Mouse (Mus musculus) testis, adult 2 months (tissue): ENCODE data around the gene Nfkbiz. TPM values are rescaled to one million over a fixed set of nuclear protein-coding genes. Genes with fewer than 3 reads are reported as not detected.
"Not testable (repeated sequence)": the region's sequence is repeated elsewhere in the genome, so short reads cannot be mapped to it uniquely, and the experiment has no call there.

Source experiments
- H3K27ac ChIP-seq: fragments of 200-500 bp; 2 replicates; pipeline ENCODE4 v1.5.1; 2012; ENCODE audit warnings: low read depth, low read length; ENCODE audit not compliant: control insufficient read depth, insufficient read depth
- H3K27me3 ChIP-seq: fragments of 200-500 bp; 2 replicates; pipeline ENCODE4 v1.6.1; 2012; ENCODE audit warnings: mild to moderate bottlenecking, low read length, moderate library complexity; ENCODE audit not compliant: control insufficient read depth, insufficient read depth
- H3K36me3 ChIP-seq: fragments of 200-500 bp; 2 replicates; pipeline ENCODE4 v1.6.1; 2012; ENCODE audit warnings: mild to moderate bottlenecking, low read length; ENCODE audit not compliant: control insufficient read depth, insufficient read depth
- H3K4me1 ChIP-seq: fragments of 200-500 bp; 2 replicates; pipeline ENCODE4 v1.6.1; 2012; ENCODE audit warnings: low read length; ENCODE audit not compliant: control insufficient read depth, insufficient read depth
- H3K4me3 ChIP-seq: fragments of 200-500 bp; 2 replicates; pipeline ENCODE4 v1.5.1; 2012; ENCODE audit warnings: low read depth, mild to moderate bottlenecking, low read length, moderate library complexity, mixed read lengths; ENCODE audit not compliant: control insufficient read depth
- CTCF ChIP-seq: fragments of 200-500 bp; IDR thresholded peaks from 2 replicates; pipeline ENCODE4 v1.5.1; 2012; ENCODE audit warnings: low read depth, mild to moderate bottlenecking, inconsistent platforms, low read length, moderate library complexity; ENCODE audit not compliant: control insufficient read depth, insufficient read depth, insufficient replicate concordance
- POLR2A ChIP-seq: fragments of 200-500 bp; IDR thresholded peaks from 2 replicates; pipeline ENCODE4 v1.6.1; 2012; ENCODE audit warnings: low read depth, mild to moderate bottlenecking, inconsistent platforms, low read length, moderate library complexity; ENCODE audit not compliant: control insufficient read depth
- polyA plus RNA-seq: library from polyadenylated mRNA; depleted of rRNA; stranded (reverse); fragments of >200 nt; gene quantifications from 2 replicates; pipeline ENCODE4 v1.2.3, GENCODE M21; 2012

The Nfkbiz gene
- polyA plus RNA-seq, 1 experiment = 4.5 TPM

DNA sequence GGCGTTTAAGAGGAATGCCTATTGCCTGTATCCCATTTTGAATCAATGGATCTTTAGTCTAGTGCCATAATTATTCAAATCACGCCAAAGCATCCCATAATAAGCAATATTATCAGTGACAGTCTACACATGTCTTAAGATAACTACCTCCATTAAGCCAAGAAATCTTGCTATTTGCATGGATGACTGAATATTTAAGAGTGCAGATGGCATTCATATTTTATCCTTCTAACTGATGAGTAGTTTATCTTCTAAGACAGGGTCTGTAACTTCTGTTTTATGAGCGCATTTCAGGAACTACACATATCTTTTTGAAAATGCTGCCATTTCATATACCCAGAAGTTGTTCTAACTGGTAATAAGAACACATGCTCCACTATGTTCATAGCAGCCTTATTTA is 6.1 kb upstream of the Nfkbiz start:
- Histone ChIP-seq H3K27me3 (no peaks in the 10 kb centered on the region), H3K27ac (no peak overlapping the region), H3K36me3 (no peaks in the 10 kb centered on the region; the same call in 1 of the 2 replicates), H3K4me1 (peaks cover 4% of the 10 kb centered on the region), H3K4me3 (no peak overlapping the region)
- no peak for TF ChIP-seq POLR2A
- TF ChIP-seq CTCF = no peak

DNA sequence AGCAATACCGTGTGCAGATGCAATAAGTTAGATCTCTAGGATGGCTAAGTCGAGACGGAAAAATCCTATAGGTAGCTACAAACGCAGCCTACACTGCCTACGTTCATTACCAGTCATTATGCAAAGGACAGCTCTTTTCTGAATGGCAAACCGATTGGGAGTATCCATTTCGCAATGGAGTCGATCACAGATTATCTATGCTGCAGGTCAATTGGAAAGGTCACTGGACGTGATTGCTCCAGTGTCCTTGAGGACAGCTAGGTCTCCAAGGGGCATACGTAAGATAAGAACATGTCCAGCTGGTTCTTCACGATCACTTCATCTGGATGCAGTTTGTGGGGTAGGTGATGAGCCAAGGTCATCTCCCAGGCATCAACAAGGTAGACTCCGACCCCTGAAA is 5.2 kb upstream of the Nfkbiz start:
- no peaks in the 10 kb centered on the region; the same call in 1 of the 2 replicates for H3K36me3 ChIP-seq
- H3K4me3 ChIP-seq = no peak overlapping the region
- no peaks in the 10 kb centered on the region for H3K27me3 ChIP-seq
- H3K27ac ChIP-seq = no peak overlapping the region
- H3K4me1 ChIP-seq = peaks cover 3% of the 10 kb centered on the region
- no peak for TF ChIP-seq POLR2A
- no peak for TF ChIP-seq CTCF

DNA sequence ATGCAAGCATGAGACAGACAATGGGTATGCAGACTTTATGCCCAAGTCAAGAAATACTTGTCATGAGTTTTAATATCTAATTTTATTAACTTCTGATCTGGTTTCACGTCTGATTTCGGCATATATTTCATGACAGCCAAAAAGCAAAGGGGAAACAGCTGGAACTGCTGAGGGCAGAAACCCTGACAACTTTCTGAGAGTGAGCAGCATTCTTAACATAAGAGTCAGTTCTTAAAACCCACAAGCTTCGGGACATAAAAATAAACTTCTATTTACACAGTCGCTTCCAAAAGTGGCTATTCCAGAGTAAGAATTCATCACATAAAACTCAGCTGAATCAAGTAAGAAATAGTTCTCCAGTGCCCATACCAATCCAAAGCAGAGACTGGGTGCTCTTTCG is 4.4 kb upstream of the Nfkbiz start:
- peaks cover 3% of the 10 kb centered on the region; the same call in 1 of the 2 replicates for H3K4me1 ChIP-seq
- H3K27me3 ChIP-seq = no peaks in the 10 kb centered on the region
- H3K27ac ChIP-seq = no peak overlapping the region
- no peaks in the 10 kb centered on the region; the same call in 1 of the 2 replicates for H3K36me3 ChIP-seq
- no peak overlapping the region for H3K4me3 ChIP-seq
- TF ChIP-seq CTCF = no peak
- no peak for TF ChIP-seq POLR2A

DNA sequence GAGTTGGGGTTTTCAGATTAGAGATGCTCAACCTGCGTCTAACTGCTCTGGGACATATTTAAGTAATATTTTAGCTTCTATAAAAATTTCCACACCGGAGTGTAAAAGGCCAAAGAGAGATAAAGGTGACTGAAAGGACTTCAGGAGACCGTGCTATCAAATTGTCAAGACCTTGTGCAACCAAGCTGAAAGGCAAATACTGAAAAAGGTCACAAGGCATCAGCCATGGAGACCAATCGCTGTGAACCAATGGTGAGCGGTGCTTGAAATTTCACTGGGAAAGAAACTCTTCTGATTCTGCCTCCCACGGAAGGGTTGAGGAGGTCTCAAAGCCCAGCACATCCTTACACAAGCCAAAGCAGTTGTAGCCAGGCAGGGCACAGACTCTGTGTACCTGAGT is 2.8 kb upstream of the Nfkbiz start:
- H3K36me3 ChIP-seq = no peaks in the 10 kb centered on the region; the same call in 1 of the 2 replicates
- TF ChIP-seq CTCF (no peak), POLR2A (no peak)
- no peaks in the 10 kb centered on the region for H3K27me3 ChIP-seq
- H3K27ac ChIP-seq = no peak overlapping the region
- H3K4me1 ChIP-seq = peaks cover 5% of the 10 kb centered on the region
- no peak overlapping the region for H3K4me3 ChIP-seq

DNA sequence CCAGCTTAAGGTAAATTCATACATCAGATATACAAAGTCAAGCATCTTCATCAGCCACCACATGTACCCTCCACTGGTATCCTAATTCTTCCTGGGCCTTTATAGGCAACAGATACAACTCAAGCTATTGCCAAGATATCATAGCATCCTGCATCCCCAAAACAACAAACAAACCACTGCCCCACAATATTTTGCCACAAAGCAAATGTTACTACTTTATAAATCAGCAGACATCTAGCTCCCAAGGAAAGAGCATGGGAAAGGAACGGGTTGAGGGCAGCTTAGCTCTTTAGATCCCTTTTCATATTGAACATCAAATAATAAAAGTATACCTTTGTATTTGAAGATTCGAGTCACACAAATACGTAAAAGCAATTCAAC is 580 bp downstream of the Nfkbiz start:
- Histone ChIP-seq H3K27ac (peak overlapping the region; percentile 89; the same call in 1 of the 2 replicates), H3K4me1 (peaks cover 8% of the 10 kb centered on the region), H3K36me3 (no peaks in the 10 kb centered on the region), H3K4me3 (peak overlapping the region; percentile 95), H3K27me3 (no peaks in the 10 kb centered on the region)
- TF ChIP-seq CTCF (no peak), POLR2A (no peak)

DNA sequence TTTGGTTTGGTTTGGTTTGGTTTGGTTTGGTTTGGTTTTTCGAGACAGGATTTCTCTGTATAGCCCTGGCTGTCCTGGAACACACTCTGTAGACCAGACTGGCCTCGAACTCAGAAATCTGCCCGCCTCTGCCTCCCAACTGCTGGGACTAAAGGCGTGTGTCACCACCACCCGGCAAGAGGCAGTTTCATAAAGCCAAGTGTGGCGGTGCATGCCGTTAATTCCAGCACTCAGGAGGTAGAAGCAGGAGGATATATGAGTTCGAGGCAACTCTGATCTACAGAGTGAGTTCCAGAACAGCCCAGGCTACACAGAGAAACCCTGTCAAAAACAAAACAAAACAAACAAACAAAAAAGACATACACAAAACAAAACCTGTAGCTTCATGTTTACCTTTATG is 1.0 kb downstream of the Nfkbiz start:
- not testable (repeated sequence) for H3K27me3 ChIP-seq, H3K4me1 ChIP-seq, H3K27ac ChIP-seq, H3K36me3 ChIP-seq
- peak overlapping the region; percentile 73 for H3K4me3 ChIP-seq

DNA sequence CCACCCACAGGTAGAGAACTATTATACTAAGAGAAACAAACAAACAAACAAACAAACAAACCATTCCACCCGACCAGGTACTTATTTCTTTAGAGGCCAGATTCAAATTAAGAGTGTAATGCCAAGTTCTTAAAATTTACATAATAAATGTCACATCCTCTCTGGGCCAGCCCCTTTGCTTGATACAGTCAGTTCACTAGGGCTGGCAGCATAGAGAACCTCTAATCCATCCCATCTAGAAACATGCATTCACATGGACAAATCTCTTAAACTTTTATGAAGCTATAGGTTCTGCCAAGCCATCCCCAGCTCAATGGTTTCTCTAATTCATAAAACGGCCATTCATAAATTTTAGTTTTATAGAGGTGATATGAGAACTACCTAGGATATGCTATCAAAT is 1.5 kb downstream of the Nfkbiz start:
- Histone ChIP-seq H3K4me1 (peaks cover 8% of the 10 kb centered on the region), H3K4me3 (no peak overlapping the region), H3K27me3 (no peaks in the 10 kb centered on the region), H3K36me3 (no peaks in the 10 kb centered on the region), H3K27ac (no peak overlapping the region)
- no peak for TF ChIP-seq POLR2A
- no peak for TF ChIP-seq CTCF

DNA sequence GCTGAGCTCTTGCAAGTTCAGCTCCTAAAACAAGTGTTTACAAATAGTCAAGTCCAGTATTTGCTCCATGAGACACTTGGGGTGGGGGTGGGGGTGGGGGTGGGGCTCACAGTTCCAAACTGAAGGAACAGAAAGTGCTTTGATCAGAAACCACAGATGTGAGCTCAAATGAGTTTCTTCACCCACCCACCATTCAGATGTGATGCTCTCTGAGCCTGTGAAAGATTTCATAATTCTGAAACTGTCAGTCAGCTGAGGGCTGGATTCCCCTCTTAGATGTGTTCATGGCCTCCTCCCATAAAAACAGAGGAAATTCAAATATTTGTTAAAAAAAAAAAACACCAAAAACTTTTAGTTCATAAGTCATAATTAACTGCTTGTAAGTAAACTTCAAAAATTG is 2.9 kb downstream of the Nfkbiz start:
- Histone ChIP-seq H3K4me1 (peaks cover 8% of the 10 kb centered on the region), H3K27me3 (no peaks in the 10 kb centered on the region), H3K4me3 (no peak overlapping the region), H3K27ac (no peak overlapping the region), H3K36me3 (no peaks in the 10 kb centered on the region)
- no peak for TF ChIP-seq CTCF
- no peak for TF ChIP-seq POLR2A
